Mouse (Mus musculus): ENCODE results near the gene Stxbp3. TPM values are rescaled to one million over a fixed set of nuclear protein-coding genes. Genes with fewer than 3 reads are reported as not detected.

The Stxbp3 gene
- polyA plus RNA-seq, 1 experiment from 2014 or later = 27.8 TPM

- H3K4me3 ChIP-seq = no peak overlapping the region
These were observed 43.9 kb downstream of the Stxbp3 start for GRCm38 (mm10) chr3:108796386-108796785.

GRCm38 (mm10) chr3:108795554-108796299 lies 44.6 kb downstream of the Stxbp3 start:
- no peak overlapping the region for H3K4me3 ChIP-seq
- no peak overlapping the region for H3K4me2 ChIP-seq
- no peak overlapping the region for H3K9ac ChIP-seq
- no peaks in the 10 kb centered on the region for H3K9me3 ChIP-seq (replicated peaks)
- no peak for ATAC-seq (ENCODE audit: insufficient number of reproducible peaks, low FRiP score)
- no peak overlapping the region for H3K27ac ChIP-seq (ENCODE audit: poor library complexity, severe bottlenecking)
- peaks cover 68% of the 10 kb centered on the region for H3K36me3 ChIP-seq
- no peaks in the 10 kb centered on the region for H3K27me3 ChIP-seq (replicated peaks)
- no peaks in the 10 kb centered on the region for H3K4me1 ChIP-seq (replicated peaks)
- WGBS = 82% methylated on average over 7 of the region's 7 CpGs

More at GRCm38 (mm10) chr3:108796386-108796785, 43.9 kb downstream of the Stxbp3 start:
- no peak overlapping the region for H3K27ac ChIP-seq (ENCODE audit: poor library complexity, severe bottlenecking)
- no peak overlapping the region for H3K9ac ChIP-seq
- H3K4me1 ChIP-seq (replicated peaks) = 0 out of 2 replicates have a peak, but pooled peaks cover under 1% of the 10 kb centered on the region
- WGBS = 92% methylated on average over 4 of the region's 4 CpGs
- H3K36me3 ChIP-seq = peaks cover 70% of the 10 kb centered on the region
- no peaks in the 10 kb centered on the region for H3K27me3 ChIP-seq (replicated peaks)
- no peaks in the 10 kb centered on the region for H3K9me3 ChIP-seq (replicated peaks)
- no peak for ATAC-seq (ENCODE audit: insufficient number of reproducible peaks, low FRiP score)
- no peak overlapping the region for H3K4me2 ChIP-seq

GRCm38 (mm10) chr3:108794780-108795179 lies 45.5 kb downstream of the Stxbp3 start:
- H3K4me3 ChIP-seq = no peak overlapping the region
- no peaks in the 10 kb centered on the region for H3K4me1 ChIP-seq (replicated peaks)
- WGBS = 89% methylated on average over 9 of the region's 9 CpGs
- no peak for ATAC-seq (ENCODE audit: insufficient number of reproducible peaks, low FRiP score)
- H3K27ac ChIP-seq (ENCODE audit: poor library complexity, severe bottlenecking) = no peak overlapping the region
- H3K27me3 ChIP-seq (replicated peaks) = no peaks in the 10 kb centered on the region
- H3K9ac ChIP-seq = no peak overlapping the region
- H3K9me3 ChIP-seq (replicated peaks) = no peaks in the 10 kb centered on the region
- H3K36me3 ChIP-seq = peaks cover 58% of the 10 kb centered on the region
- no peak overlapping the region for H3K4me2 ChIP-seq

GRCm38 (mm10) chr3:108792420-108792819 lies 47.9 kb downstream of the Stxbp3 start:
- Histone ChIP-seq H3K27me3 (replicated peaks) (no peaks in the 10 kb centered on the region), H3K4me1 (replicated peaks) (peaks cover 8% of the 10 kb centered on the region; the same call in 1 of the 2 replicates), H3K27ac (ENCODE audit: poor library complexity, severe bottlenecking) (no peak overlapping the region), H3K4me2 (no peak overlapping the region), H3K9me3 (replicated peaks) (no peaks in the 10 kb centered on the region), H3K9ac (no peak overlapping the region), H3K36me3 (peaks cover 39% of the 10 kb centered on the region), H3K4me3 (no peak overlapping the region)
- no peak for ATAC-seq (ENCODE audit: insufficient number of reproducible peaks, low FRiP score)

- Histone ChIP-seq H3K27me3 (replicated peaks) (no peaks in the 10 kb centered on the region), H3K4me2 (no peak overlapping the region), H3K27ac (ENCODE audit: poor library complexity, severe bottlenecking) (no peak overlapping the region), H3K4me3 (no peak overlapping the region), H3K36me3 (peaks cover 29% of the 10 kb centered on the region), H3K9ac (no peak overlapping the region), H3K9me3 (replicated peaks) (no peaks in the 10 kb centered on the region), H3K4me1 (replicated peaks) (peaks cover 8% of the 10 kb centered on the region; the same call in 1 of the 2 replicates)
- 64% methylated on average over 7 of the region's 7 CpGs for WGBS
- ATAC-seq (ENCODE audit: insufficient number of reproducible peaks, low FRiP score) = no peak
These were observed 49.1 kb downstream of the Stxbp3 start for GRCm38 (mm10) chr3:108791054-108791706.

- no peak overlapping the region for H3K9ac ChIP-seq
- H3K27me3 ChIP-seq (replicated peaks) = no peaks in the 10 kb centered on the region
- H3K9me3 ChIP-seq (replicated peaks) = 0 out of 2 replicates have a peak, but pooled peaks cover 2% of the 10 kb centered on the region
- H3K4me3 ChIP-seq = no peak overlapping the region
- H3K4me1 ChIP-seq (replicated peaks) = peaks cover 8% of the 10 kb centered on the region; the same call in 1 of the 2 replicates
- 81% methylated on average over 3 of the region's 3 CpGs for WGBS
- no peak for ATAC-seq (ENCODE audit: insufficient number of reproducible peaks, low FRiP score)
- no peak overlapping the region for H3K27ac ChIP-seq (ENCODE audit: poor library complexity, severe bottlenecking)
- H3K4me2 ChIP-seq = no peak overlapping the region
- peaks cover 24% of the 10 kb centered on the region for H3K36me3 ChIP-seq
These were observed 49.8 kb downstream of the Stxbp3 start for GRCm38 (mm10) chr3:108790499-108790898.

- no peak overlapping the region for H3K4me2 ChIP-seq
- no peaks in the 10 kb centered on the region for H3K27me3 ChIP-seq (replicated peaks)
- H3K27ac ChIP-seq (ENCODE audit: poor library complexity, severe bottlenecking) = no peak overlapping the region
- H3K36me3 ChIP-seq = peaks cover 17% of the 10 kb centered on the region
- peaks cover 12% of the 10 kb centered on the region for H3K9me3 ChIP-seq (replicated peaks)
- WGBS = 81% methylated on average over 5 of the region's 5 CpGs
- no peak for ATAC-seq (ENCODE audit: insufficient number of reproducible peaks, low FRiP score)
- peaks cover 8% of the 10 kb centered on the region; the same call in 1 of the 2 replicates for H3K4me1 ChIP-seq (replicated peaks)
- no peak overlapping the region for H3K9ac ChIP-seq
- H3K4me3 ChIP-seq = no peak overlapping the region
These were observed 51.0 kb downstream of the Stxbp3 start for GRCm38 (mm10) chr3:108789299-108789698.

GRCm38 (mm10) chr3:108788455-108788794 lies 51.9 kb downstream of the Stxbp3 start:
- WGBS = 85% methylated on average over 4 of the region's 4 CpGs
- ATAC-seq (ENCODE audit: insufficient number of reproducible peaks, low FRiP score) = no peak
- H3K27me3 ChIP-seq (replicated peaks) = no peaks in the 10 kb centered on the region
- H3K9ac ChIP-seq = no peak overlapping the region
- peaks cover 12% of the 10 kb centered on the region for H3K9me3 ChIP-seq (replicated peaks)
- no peak overlapping the region for H3K4me3 ChIP-seq
- no peak overlapping the region for H3K4me2 ChIP-seq
- peaks cover 8% of the 10 kb centered on the region; the same call in 1 of the 2 replicates for H3K4me1 ChIP-seq (replicated peaks)
- peaks cover 12% of the 10 kb centered on the region for H3K36me3 ChIP-seq
- no peak overlapping the region for H3K27ac ChIP-seq (ENCODE audit: poor library complexity, severe bottlenecking)

- H3K4me2 ChIP-seq = no peak overlapping the region
- ATAC-seq (ENCODE audit: insufficient number of reproducible peaks, low FRiP score) = no peak
These were observed 52.4 kb downstream of the Stxbp3 start for GRCm38 (mm10) chr3:108787754-108788454.

GRCm38 (mm10) chr3:108786520-108786919 lies 53.8 kb downstream of the Stxbp3 start:
- H3K4me2 ChIP-seq = no peak overlapping the region
- 65% methylated on average over 6 of the region's 6 CpGs for WGBS
- no peak overlapping the region for H3K9ac ChIP-seq
- peaks cover 12% of the 10 kb centered on the region for H3K9me3 ChIP-seq (replicated peaks)
- H3K4me3 ChIP-seq = no peak overlapping the region
- H3K4me1 ChIP-seq (replicated peaks) = peaks cover 8% of the 10 kb centered on the region
- no peak for ATAC-seq (ENCODE audit: insufficient number of reproducible peaks, low FRiP score)
- no peaks in the 10 kb centered on the region for H3K27me3 ChIP-seq (replicated peaks)
- no peak overlapping the region for H3K27ac ChIP-seq (ENCODE audit: poor library complexity, severe bottlenecking)
- peaks cover 4% of the 10 kb centered on the region; the same call in 1 of the 2 replicates for H3K36me3 ChIP-seq

More at GRCm38 (mm10) chr3:108787754-108788454, 52.4 kb downstream of the Stxbp3 start:
- H3K27ac ChIP-seq (ENCODE audit: poor library complexity, severe bottlenecking) = no peak overlapping the region
- H3K9me3 ChIP-seq (replicated peaks) = peaks cover 12% of the 10 kb centered on the region
- WGBS = 55% methylated on average over 12 of the region's 12 CpGs
- H3K27me3 ChIP-seq (replicated peaks) = no peaks in the 10 kb centered on the region
- H3K36me3 ChIP-seq = peaks cover 12% of the 10 kb centered on the region
- H3K4me1 ChIP-seq (replicated peaks) = peaks cover 8% of the 10 kb centered on the region; the same call in 1 of the 2 replicates
- no peak overlapping the region for H3K9ac ChIP-seq
- H3K4me3 ChIP-seq = no peak overlapping the region

GRCm38 (mm10) chr3:108782364-108782895 lies 57.9 kb downstream of the Stxbp3 start:
- H3K27ac ChIP-seq (ENCODE audit: poor library complexity, severe bottlenecking) = peak overlapping the region; percentile 41
- ATAC-seq (ENCODE audit: insufficient number of reproducible peaks, low FRiP score) = peak; percentile 69
- H3K4me2 ChIP-seq = no peak overlapping the region
- H3K36me3 ChIP-seq = no peaks in the 10 kb centered on the region
- H3K4me3 ChIP-seq = no peak overlapping the region
- WGBS = 47% methylated on average over 6 of the region's 6 CpGs
- H3K27me3 ChIP-seq (replicated peaks) = no peaks in the 10 kb centered on the region
- peaks cover 6% of the 10 kb centered on the region for H3K4me1 ChIP-seq (replicated peaks)
- H3K9me3 ChIP-seq (replicated peaks) = peaks cover 12% of the 10 kb centered on the region
- no peak overlapping the region for H3K9ac ChIP-seq

Data from heart, embryonic 12.5 days (tissue).